Mouse (Mus musculus): ENCODE data around the gene Fam20a.
A peak's percentile ranks its signal among the peaks of the same experiment; 100 is the strongest.
"Not testable (repeated sequence)": the region's sequence is repeated elsewhere in the genome, so short reads cannot be mapped to it uniquely, and the experiment has no call there.

The Fam20a gene

DNA sequence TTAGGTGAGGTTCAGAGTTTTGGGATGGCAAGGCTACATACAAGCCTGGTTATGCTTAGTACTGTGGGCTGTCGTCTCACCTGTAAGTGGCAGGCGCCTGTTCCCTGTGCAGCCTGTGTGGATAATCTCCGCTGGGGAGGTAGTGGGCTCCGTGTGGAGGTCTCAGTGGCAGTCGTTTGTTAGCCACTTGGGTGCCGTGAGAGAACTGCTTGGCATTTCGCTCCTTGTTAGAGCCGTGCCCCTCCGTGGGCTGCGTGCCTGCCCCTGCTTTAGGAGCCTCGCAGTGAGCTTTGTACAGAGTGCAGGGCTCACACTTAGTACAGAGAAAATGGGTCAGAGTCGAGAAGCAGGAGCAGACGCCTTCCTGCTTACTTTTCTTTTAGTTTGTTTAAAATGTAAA is 57.8 kb downstream of the Fam20a start:
- DNase-seq (ENCODE audit: inconsistent age in 2 of 2, low spot score in 1 of 2): peak in 1 of 2 experiments; percentile 3

DNA sequence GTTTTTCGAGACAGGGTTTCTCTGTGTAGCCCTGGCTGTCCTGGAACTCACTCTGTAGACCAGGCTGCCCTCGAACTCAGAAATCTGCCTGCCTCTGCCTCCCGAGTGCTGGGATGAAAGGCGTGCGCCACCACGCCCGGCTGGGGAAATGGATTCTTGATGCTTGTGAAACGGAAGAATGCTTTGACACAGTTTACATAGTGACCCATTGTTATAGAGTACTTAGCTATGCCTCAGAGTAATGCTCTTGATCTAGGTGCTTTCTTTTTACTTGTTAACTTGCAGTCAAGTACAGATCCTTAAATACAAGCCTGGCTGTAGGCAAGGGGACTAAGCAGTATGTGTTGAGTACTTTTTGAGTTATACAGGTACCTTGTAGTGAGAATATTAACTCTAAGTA is 61.6 kb downstream of the Fam20a start:
- not testable (repeated sequence) for DNase-seq (ENCODE audit: inconsistent age in 2 of 2, low spot score in 1 of 2)

DNA sequence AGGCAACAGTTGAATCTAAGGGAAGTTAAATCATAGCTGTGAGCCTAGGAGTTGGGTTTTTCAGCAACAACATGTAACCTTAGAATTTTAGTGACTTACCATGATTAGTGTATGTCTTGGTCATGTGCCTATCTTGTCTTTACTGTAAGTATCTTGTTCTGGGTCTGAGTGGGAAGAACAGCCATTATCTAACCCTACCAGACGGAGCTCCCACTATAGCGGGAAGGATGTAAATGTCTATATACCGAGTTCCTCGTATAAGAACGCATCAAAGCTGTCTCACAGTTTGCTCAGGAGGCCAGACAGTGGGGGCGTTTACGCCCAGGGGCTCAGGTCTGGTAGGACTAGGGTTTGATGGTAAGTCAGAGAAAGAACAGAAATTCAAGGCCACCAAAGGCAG is 65.8 kb downstream of the Fam20a start:
- DNase-seq (ENCODE audit: inconsistent age in 2 of 2, low spot score in 1 of 2): no peak

DNA sequence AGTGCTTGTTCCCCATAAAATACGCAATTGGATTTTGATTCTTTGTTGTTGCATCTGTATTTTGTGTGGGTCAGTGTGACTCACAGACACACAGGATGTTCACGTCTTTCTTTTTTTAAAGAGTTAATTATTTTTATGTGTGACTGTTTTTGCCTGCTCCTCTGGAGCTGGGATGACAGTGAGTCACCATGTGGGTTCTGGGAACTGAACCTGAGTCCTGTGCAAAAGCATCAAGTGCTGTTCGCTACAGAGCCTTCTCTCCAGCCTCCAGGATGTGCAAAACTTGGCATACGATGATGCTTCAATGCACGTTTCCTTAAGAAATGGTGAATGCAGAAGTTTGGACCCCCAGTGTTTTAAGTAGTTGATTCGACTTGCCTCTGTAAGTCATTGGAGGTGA is 67.5 kb downstream of the Fam20a start:
- DNase-seq (ENCODE audit: inconsistent age in 2 of 2, low spot score in 1 of 2): no peak

DNA sequence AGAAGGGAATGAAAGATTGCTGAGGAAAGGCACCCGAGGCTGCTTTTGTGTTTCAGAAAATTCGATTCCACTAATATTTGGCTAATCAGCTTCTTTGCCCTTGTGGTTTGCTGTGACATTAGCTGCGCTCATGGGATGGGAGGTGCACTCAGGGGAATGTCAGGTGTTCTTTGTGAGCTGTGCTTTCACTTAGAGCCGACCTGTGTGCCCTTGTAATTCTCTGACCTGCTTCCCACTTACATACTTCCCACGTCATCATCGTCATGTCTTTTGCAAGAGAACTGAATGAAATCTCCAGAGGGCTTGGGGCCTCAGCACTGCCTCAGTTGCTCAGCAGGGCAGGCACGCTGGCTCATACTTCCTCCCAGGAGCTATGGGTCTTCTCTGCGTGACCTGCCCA is 68.9 kb downstream of the Fam20a start:
- peak in 1 of 2 experiments; percentile 68 for DNase-seq (ENCODE audit: inconsistent age in 2 of 2, low spot score in 1 of 2)

DNA sequence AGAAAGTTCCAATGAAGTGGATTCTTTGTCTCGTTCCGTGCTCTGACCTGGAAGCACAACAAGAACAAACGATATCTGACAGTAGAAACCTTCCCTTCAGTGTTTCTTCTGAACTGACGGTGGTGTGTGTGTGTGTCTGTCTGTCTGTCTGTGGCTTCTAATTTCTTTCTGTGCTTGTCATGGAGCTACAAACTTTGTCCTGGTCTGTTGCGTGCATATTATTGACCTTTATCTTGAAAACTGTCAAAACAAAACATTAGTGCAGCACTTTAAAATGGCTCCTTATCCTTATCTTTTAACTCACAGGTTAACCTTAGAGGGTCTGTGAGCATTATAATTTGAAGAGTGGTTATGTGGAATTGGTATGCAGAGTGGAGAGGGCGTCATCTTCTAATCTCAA is 69.6 kb downstream of the Fam20a start:
- peak in 1 of 2 experiments; percentile 23 for DNase-seq (ENCODE audit: inconsistent age in 2 of 2, low spot score in 1 of 2)

DNA sequence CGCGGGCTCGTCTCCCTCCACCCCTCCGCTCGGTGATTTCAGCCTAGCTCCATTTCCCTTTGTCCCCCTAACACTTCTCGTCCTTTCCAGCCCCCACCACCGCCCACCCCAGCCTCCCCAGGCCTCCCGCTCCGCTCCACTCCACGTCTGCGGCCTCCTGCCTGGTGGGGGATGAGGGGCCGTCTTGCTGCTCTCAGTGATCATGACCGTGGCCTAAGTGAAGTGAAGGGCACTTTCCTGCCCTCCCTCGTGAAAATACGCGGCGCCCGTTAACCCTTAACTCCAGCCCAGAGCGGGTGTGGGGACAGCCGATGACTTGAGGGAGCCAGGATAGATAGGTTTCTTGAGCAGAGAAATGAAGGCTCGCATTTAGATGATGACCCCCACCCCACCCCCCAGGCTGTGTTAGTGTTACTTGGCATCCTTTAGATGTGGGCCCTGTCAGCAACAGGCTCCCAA is 70.5 kb downstream of the Fam20a start:
- peak; percentile 51 to 86 for DNase-seq (ENCODE audit: inconsistent age in 2 of 2, low spot score in 1 of 2)

DNA sequence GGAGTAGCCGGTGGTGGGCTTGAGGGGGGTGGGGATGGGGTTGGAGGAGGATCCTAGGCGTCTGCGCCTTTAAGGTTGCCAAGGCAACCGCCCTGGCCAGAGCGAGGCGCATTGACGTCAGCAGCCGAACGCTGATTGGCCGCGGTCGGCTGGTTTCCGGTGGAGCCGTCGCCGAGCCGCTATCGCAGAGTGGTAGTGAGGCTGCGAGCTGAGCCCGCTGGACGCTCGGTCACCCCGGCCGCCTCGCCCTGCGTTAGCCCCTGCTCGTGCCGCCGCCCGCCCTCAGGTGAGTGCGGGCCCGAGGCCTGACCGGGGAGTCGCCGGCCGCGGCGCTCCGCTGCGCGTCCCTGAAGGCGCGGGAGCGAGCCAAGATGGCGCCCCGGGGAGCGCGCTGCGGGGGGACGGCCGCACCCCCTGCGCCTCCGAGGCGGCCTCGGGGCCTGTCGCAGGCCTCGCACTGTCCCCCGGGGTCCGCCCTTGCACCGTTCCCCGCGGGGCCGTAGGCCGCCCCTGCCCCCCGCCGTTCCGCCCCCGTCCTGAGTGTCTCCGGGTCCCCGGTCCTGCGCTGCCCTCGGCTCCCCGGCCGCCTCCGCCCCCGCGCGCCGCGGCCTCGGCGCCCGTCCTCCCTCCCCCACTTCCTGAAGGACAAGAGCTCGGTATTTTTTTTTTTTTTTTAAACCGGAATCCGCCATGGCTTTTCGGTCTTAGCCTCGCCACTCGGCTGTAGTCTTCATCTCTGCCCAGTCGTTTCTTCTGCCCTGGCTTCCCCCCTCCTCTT is 71.1 kb downstream of the Fam20a start:
- peak; percentile 94 to 97 for DNase-seq (ENCODE audit: inconsistent age in 2 of 2, low spot score in 1 of 2)

DNA sequence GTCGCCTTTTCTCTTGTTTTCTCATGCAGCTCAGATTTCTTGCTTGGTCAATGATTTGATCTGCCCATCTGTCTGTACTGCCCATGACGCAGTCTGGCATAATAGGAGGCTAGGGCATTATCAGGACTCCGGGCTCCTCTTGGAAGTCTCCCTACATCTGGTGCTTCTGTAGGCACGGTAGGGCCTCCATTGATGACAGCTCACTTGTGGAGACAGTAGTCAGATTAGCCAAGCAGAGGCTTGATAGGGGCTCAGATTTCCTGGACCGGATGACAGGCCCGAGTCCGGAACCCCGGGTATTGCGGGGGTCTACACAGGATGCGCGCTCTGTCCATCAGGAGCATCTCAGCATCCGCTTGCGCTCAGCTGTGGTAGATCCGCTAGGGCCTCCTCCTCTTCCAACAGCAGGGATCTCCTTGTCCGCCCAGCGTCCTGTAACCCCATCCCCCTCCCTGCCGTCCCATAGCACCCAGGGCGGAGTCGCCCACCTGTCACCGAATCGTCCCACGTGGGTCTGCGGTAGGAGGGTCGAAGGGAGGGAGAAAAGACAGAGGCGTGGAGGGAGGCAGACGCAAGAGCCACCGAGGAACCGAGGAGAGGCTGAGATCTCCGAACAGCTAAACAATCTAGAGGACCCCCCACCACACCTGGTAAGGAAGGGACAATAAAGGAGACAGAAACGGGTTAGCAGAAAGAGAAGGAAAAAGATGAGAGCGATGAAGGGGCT is 71.9 kb downstream of the Fam20a start:
- peak; percentile 90 to 93 for DNase-seq (ENCODE audit: inconsistent age in 2 of 2, low spot score in 1 of 2)

DNA sequence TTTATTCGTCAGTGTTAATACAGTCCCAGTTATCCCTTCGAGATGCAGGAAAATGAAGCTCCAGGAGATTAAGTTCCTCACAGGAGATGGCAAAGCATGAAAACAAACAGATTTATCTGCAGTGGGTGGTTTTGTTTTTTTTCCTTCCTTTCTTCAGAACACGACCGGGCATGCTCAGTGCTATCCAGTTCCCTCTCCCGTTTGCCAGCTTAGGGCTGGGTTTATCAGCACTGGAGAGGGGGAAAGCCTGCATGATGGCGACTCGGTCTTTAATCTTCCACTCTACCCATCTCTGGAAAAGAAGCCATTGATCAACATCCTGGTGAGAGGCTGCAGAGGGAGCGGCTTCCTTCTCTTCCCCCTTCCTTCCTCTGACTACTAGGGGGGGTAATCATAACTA is 72.9 kb downstream of the Fam20a start, which contains the start of gene Prkar1a:
Gene Prkar1a (plus strand): TSS at position 200 of the 400 bp plus-strand sequence.
- no peak for DNase-seq (ENCODE audit: inconsistent age in 2 of 2, low spot score in 1 of 2)

DNA sequence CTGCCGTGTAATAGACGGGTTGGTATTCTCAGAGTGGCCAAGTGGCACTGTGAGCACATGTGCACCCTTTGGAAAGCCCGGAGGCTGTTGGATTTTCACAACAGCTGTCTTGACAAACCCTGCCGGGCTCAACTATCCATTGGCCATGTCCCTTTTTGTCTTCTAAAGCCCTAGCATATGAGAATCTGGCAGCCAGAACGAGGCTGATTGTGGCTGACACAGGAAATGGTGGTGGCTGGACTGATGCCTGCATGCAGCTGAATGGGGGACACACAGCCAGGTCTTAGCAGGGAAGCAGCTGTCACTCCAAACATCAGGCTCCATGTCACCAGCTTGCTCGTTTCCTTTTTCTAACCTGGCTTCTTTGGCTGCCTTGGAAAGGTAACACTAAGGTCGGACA is 73.6 kb downstream of the Fam20a start:
- DNase-seq (ENCODE audit: inconsistent age in 2 of 2, low spot score in 1 of 2): no peak

DNA sequence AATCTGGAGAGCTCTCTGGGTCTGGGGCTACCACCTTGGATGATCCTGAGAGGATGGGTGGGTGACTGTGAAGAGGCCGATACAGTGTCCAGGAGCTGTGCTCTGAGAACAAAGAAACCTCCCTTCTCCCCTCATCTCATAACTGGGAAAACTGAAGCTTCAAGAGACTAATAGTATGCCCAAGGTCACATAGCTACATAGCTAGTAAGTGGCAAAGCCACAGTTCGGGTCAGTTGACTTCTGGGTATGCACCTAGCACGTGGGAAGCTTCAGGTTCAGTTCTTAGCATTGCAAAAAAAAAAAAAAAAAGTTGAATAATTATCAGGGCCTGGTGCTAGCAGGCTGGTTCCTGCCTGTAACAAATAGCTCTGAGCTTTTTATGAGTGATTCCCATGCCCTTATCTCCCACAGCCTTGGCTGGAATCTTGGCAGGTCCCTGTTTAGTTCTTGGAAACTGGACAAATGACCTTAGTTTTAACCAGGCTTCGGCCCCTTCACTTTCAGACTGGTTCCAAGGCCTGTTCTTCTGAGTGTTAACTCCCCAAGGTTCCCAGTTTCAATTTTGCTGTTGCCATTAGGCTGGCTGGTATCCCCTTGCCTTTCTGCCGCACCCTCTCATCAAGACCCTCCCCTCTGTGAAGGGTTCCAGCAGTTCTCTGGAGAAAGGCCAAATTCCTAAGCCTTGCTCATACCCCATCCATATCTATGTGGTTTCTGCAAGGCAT is 80.4 kb downstream of the Fam20a start:
- peak; percentile 79 to 95 for DNase-seq (ENCODE audit: inconsistent age in 2 of 2, low spot score in 1 of 2)

DNA sequence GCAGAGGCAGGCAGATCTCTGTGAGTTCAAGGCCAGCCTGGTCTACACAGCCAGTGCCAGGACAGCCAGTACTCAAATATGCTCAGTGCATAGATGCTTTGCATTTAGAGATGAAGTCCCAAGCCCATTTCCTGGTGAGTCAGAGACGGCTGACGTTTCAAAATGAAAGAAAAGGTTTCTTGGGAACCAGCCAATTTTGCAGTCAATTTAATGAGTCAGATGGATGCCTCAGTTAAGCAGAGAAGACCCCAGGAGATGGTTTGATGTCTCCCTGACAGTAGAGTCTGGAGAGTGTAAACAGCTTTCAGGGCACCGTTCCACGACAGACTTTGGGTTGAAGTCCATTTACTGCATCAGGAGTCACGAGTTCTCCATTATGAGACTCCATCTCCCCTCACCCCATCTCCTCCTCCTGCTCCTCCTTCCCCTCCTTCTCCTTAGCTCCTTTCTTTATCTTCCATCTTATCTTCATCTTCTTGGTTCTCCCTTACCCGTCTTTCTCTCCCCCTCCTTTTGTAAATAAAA is 86.1 kb downstream of the Fam20a start:
- DNase-seq (ENCODE audit: inconsistent age in 2 of 2, low spot score in 1 of 2): no peak

DNA sequence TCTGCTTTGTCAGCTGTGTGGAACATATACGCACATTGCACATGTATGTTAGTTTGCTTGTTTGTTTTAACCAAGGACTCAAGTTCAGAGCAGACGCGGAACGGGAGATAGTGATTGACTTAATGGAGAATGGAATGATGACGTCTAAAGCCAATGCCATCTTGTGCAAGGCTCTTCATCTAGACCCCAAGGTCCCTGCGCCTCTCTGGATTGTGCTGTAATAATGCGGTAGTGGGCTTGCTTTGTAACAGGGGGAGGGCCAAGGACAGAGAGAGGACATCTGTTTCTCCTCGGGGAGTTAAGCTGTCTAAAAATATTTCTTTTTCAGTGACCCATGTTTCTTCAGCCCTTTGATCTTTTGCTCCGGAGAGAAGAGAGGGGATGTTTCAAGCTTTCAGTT is 87.2 kb downstream of the Fam20a start:
- DNase-seq (ENCODE audit: inconsistent age in 2 of 2, low spot score in 1 of 2): peak in 1 of 2 experiments; percentile 76

DNA sequence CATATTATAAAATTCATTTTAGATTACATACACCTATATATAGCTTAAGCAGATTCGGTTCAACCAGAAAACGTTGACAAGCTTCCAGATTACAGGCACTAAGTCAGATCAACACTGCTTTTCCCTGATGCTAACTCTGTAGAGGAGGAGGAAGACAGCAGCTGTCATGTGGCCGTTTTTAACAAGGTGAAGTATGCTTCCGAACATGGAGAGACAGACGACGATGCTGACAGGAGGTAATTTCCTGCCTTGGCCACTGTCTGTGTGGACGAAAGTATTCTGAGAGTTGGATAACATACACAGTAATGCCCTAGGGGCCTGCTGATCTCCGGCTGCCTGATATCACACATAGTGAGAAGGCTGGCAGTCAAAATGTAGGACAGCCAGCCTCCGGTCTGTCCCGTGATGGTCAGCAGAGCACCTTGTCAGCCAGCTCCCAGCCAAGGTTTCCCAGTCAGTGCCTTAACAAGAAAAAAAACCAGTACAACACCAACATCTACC is 93.0 kb downstream of the Fam20a start:
- DNase-seq (ENCODE audit: inconsistent age in 2 of 2, low spot score in 1 of 2): no peak

DNA sequence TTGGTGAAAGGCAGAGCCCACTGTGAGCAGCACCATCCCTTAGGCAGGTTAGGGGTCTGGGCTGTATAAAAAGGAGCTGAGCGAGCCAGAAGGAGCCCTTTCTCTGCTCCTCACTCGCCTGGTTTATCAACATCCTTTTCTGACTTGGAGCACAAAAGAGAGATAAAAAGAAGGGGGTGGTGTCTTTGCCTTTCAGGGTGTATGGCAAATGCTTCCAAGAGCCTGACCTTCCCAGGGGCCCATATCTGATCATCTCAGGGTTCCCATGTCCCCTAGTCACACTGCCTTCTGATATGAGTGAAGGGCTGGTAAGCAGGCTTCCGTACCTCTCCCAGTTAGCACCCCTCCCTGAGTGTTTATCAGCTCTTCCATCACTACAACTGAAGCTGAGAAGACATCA is 94.0 kb downstream of the Fam20a start:
- DNase-seq (ENCODE audit: inconsistent age in 2 of 2, low spot score in 1 of 2): no peak

DNA sequence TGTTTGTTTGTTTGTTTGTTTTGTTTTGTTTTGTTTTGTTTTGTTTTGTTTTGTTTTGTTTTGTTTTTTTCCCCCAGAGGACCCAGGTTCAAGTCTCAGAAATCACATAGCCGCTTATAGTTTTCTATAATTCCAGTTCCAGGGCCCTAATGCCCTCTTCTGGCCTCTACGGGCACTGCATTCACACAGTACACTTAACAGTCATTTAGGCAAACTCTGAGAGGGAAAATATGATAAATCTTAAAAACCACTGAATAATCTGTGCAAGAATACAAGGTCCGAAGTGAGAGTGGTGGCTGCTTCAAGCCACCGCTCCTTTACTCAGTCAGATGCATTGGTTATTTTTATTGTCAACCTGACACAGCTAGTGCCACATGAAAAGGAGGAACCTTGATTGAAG is 94.4 kb downstream of the Fam20a start:
- no peak for DNase-seq (ENCODE audit: inconsistent age in 2 of 2, low spot score in 1 of 2)

DNA sequence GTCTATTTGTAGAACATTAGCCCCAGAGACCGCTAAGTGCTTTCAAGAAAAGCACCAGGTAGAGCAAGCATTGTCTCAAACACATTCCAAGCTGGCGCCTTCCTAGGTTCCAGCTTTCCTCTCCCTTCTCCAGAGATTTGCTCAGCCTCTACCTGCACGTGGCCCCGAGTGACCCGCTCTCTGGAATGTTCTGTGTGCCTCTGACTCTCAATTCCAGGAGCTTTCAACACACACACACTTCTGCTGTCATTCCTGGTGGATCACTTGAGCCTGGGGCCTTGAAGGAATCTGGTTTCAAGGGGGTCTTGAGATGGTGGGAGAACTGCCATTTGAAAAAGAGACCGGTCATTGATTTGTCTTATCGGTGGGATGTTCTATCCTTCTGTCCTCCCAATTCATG is 98.8 kb downstream of the Fam20a start:
- no peak for DNase-seq (ENCODE audit: inconsistent age in 2 of 2, low spot score in 1 of 2)

DNA sequence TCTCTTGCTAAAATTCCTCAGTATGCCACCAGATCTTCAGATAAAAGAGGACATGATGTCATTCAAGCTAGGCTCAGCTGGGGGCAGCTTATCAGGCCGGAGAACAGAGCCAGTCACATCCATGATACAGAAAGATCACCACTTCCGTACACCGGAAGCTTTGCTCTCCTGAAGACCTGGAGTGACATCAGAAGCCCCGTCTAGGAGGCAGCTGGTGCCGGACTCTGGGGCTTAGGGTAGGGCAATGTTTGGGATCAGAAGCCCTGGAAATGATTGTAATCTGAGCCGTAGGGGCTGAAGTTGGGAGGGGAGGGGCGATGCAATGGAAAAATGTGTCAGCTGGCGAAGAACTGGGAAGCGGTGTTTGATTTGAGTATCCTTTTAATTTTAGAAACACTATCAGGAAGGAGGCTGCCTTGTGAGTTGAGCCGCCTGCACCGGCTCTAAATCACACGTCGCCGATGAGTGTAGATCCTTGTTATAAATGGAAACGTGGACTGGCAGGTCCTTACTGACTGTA is 99.5 kb downstream of the Fam20a start:
- peak; percentile 58 to 78 for DNase-seq (ENCODE audit: inconsistent age in 2 of 2, low spot score in 1 of 2)

DNA sequence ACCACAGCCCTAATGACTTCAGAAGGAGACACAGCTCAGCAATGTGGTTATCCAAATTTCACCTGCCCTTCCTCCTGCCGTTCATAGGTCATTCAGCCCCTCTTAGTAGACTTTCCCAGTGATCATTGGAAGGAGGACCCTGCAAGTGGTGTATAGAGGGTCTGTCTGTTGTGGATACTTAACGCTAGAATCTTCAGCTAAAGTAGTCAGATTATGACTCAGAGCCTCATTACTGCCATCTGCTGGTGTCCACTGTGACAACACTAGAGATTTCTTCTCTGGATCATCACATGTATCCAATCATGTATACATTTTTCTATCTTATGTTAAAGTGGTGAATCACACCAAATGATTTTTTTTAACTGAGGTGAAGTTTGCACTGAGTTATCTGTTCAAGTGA is 100.9 kb downstream of the Fam20a start:
- DNase-seq (ENCODE audit: inconsistent age in 2 of 2, low spot score in 1 of 2): peak; percentile 52 to 88

DNA sequence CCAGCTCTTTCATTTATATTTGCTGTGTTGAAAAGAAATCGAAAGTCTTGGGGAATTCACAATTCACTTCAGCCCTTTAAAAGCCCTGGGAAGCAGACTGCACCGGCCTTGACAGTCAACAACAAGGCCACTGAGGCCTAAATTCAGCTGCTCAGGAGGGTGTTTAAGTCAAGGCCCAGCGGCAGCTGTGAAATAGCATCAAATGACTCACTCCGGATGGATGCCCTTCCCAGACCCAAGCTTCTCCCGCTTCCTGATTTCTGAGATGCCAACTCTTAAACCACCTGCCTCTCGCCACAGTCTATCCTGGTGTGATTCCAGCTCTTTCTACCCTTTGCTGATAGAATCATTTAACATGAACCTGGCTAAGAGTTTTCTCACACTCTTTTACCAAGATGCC is 101.7 kb downstream of the Fam20a start:
- DNase-seq (ENCODE audit: inconsistent age in 2 of 2, low spot score in 1 of 2): peak; percentile 79 to 88

Data from adrenal gland, adult (tissue).